Mouse (Mus musculus) midbrain, embryonic 11.5 days (tissue): Measurements from ENCODE around the gene Afmid. TPM values are rescaled to one million over a fixed set of nuclear protein-coding genes. Genes with fewer than 3 reads are reported as not detected.
"Not testable (repeated sequence)": the region's sequence is repeated elsewhere in the genome, so short reads cannot be mapped to it uniquely, and the experiment has no call there.

ENCODE experiments used
- ATAC-seq: fragments of 200-750 bp; cut with Nextera tagmentation; 2 replicates; pipeline ENCODE4 v1.8.0; 2017; ENCODE audit warnings: moderate TSS enrichment, moderate library complexity; ENCODE audit not compliant: low FRiP score
- DNase-seq: peaks from one replicate; pipeline ENCODE4 v3.0.0; 2015; ENCODE audit warnings: low spot score; ENCODE audit errors: missing footprints
- H3K27ac ChIP-seq: fragments of 300-500 bp; sonication (generic); 2 replicates; pipeline ENCODE4 v1.5.1; 2014; ENCODE audit warnings: low read depth, low read length
- H3K27me3 ChIP-seq: fragments of 300-500 bp; sonication (generic); 2 replicates; pipeline ENCODE4 v1.6.1; 2014; ENCODE audit warnings: mild to moderate bottlenecking, low read length, moderate library complexity, mixed read lengths; ENCODE audit not compliant: control insufficient read depth, insufficient read depth
- H3K36me3 ChIP-seq: fragments of 300-500 bp; sonication (generic); 2 replicates; pipeline ENCODE4 v1.6.1; 2014; ENCODE audit warnings: mild to moderate bottlenecking, low read length, moderate library complexity, mixed read lengths; ENCODE audit not compliant: control insufficient read depth, insufficient read depth
- H3K4me1 ChIP-seq: fragments of 300-500 bp; sonication (generic); 2 replicates; pipeline ENCODE4 v1.6.1; 2014; ENCODE audit warnings: low read length; ENCODE audit not compliant: control insufficient read depth, insufficient read depth
- H3K4me2 ChIP-seq: fragments of 300-500 bp; sonication (generic); 2 replicates; pipeline ENCODE4 v1.6.1; 2014; ENCODE audit warnings: mild to moderate bottlenecking, moderate library complexity
- H3K4me3 ChIP-seq: fragments of 300-500 bp; sonication (generic); 2 replicates; pipeline ENCODE4 v1.5.1; 2014; ENCODE audit warnings: low read depth, low read length
- H3K9ac ChIP-seq: fragments of 300-500 bp; sonication (generic); 2 replicates; pipeline ENCODE4 v1.6.1; 2014; ENCODE audit warnings: low read length
- H3K9me3 ChIP-seq: fragments of 300-500 bp; sonication (generic); 2 replicates; pipeline ENCODE4 v1.6.1; 2016; ENCODE audit warnings: low read length; ENCODE audit not compliant: control insufficient read depth
- WGBS: fragments of 180-500 bp; shearing (Covaris S2); extraction: QIAGEN DNeasy Blood & Tissue Kit; methylation state at CpG from one replicate; pipeline ENCODE4 v1.1.7; 2014; 5-methylcytosine and 5-hydroxymethylcytosine counted together
- polyA plus RNA-seq: library from polyadenylated mRNA; unstranded; fragments of >200 nt; fragmentation: Nextera tagmentation; extraction: Ambion mirVana; gene quantifications from 2 replicates; pipeline ENCODE4 v1.2.1, GENCODE M21; 2014

Afmid gene
- polyA plus RNA-seq, 1 experiment from 2014 or later, result 2.8 TPM

GRCm38 (mm10) chr11:117781199-117781821 is 44.4 kb upstream of the Afmid start:
- H3K4me3 ChIP-seq, result no peak overlapping the region
- peak overlapping the region; percentile 47 for H3K27ac ChIP-seq
- no peaks in the 10 kb centered on the region for H3K9me3 ChIP-seq
- H3K9ac ChIP-seq, result no peak overlapping the region
- 21% methylated on average over 18 of the region's 18 CpGs for WGBS
- peaks cover 47% of the 10 kb centered on the region for H3K27me3 ChIP-seq
- no peak for ATAC-seq
- peak overlapping the region; percentile 53 for H3K4me2 ChIP-seq
- peak; percentile 87 for DNase-seq
- H3K36me3 ChIP-seq, result no peaks in the 10 kb centered on the region
- peaks cover 17% of the 10 kb centered on the region for H3K4me1 ChIP-seq

- no peaks in the 10 kb centered on the region for H3K9me3 ChIP-seq
- H3K4me3 ChIP-seq, result peak within 1 kb of the TSS; percentile 14
- H3K4me2 ChIP-seq, result peak within 1 kb of the TSS; percentile 58
- no peaks in the 10 kb centered on the region for H3K36me3 ChIP-seq
- H3K9ac ChIP-seq, result peak within 1 kb of the TSS; percentile 42; the same call in 1 of the 2 replicates
- DNase-seq (no peak), ATAC-seq (no peak)
- peak within 1 kb of the TSS; percentile 47 for H3K27ac ChIP-seq
- H3K27me3 ChIP-seq, result peaks cover 47% of the 10 kb centered on the region
- H3K4me1 ChIP-seq, result peaks cover 17% of the 10 kb centered on the region
- WGBS, result 39% methylated on average over 24 of the region's 24 CpGs
Observed at GRCm38 (mm10) chr11:117781993-117782704, 43.6 kb upstream of the Afmid start, which contains the start of the genes Tmc8 and Tmc6. Gene Tmc8 (plus strand): TSS chr11:117782076. Gene Tmc6 (minus strand): TSS chr11:117782198.

GRCm38 (mm10) chr11:117782705-117783034 is 43.1 kb upstream of the Afmid start:
- Histone ChIP-seq H3K9ac (peak overlapping the region; percentile 42; the same call in 1 of the 2 replicates), H3K4me3 (peak overlapping the region; percentile 14), H3K4me2 (peak overlapping the region; percentile 58), H3K9me3 (no peaks in the 10 kb centered on the region), H3K27ac (no peak overlapping the region), H3K27me3 (peaks cover 47% of the 10 kb centered on the region), H3K4me1 (peaks cover 17% of the 10 kb centered on the region), H3K36me3 (no peaks in the 10 kb centered on the region)
- 42% methylated on average over 9 of the region's 9 CpGs for WGBS
- no peak for DNase-seq
- ATAC-seq, result no peak

- ATAC-seq (peak; percentile 39; the same call in 1 of the 2 replicates), DNase-seq (peak; percentile 94)
- Histone ChIP-seq H3K9me3 (no peaks in the 10 kb centered on the region), H3K4me3 (peak overlapping the region; percentile 14), H3K36me3 (no peaks in the 10 kb centered on the region), H3K4me1 (peaks cover 17% of the 10 kb centered on the region), H3K9ac (peak overlapping the region; percentile 42; the same call in 1 of the 2 replicates), H3K4me2 (peak overlapping the region; percentile 58), H3K27ac (no peak overlapping the region), H3K27me3 (peaks cover 47% of the 10 kb centered on the region)
- WGBS, result 3% methylated on average over 31 of the region's 31 CpGs
Observed at GRCm38 (mm10) chr11:117783089-117783488, 42.6 kb upstream of the Afmid start.

- Histone ChIP-seq H3K36me3 (no peaks in the 10 kb centered on the region), H3K9ac (no peak overlapping the region)
Observed at GRCm38 (mm10) chr11:117783683-117784309, 41.9 kb upstream of the Afmid start.

GRCm38 (mm10) chr11:117786294-117786693 is 39.4 kb upstream of the Afmid start:
- peaks cover 36% of the 10 kb centered on the region for H3K27me3 ChIP-seq
- 8% methylated on average over 10 of the region's 10 CpGs for WGBS
- no peak for DNase-seq

More at GRCm38 (mm10) chr11:117783683-117784309, 41.9 kb upstream of the Afmid start:
- H3K4me2 ChIP-seq, result peak overlapping the region; percentile 58
- no peak overlapping the region for H3K27ac ChIP-seq
- no peaks in the 10 kb centered on the region for H3K9me3 ChIP-seq
- peaks cover 17% of the 10 kb centered on the region for H3K4me1 ChIP-seq
- no peak for DNase-seq
- peaks cover 47% of the 10 kb centered on the region for H3K27me3 ChIP-seq
- no peak overlapping the region for H3K4me3 ChIP-seq
- no peak for ATAC-seq
- WGBS, result 31% methylated on average over 10 of the region's 10 CpGs

GRCm38 (mm10) chr11:117788481-117788880 is 37.2 kb upstream of the Afmid start:
- WGBS, result 84% methylated on average over 7 of the region's 7 CpGs
- DNase-seq, H3K4me1 ChIP-seq, H3K4me3 ChIP-seq, H3K4me2 ChIP-seq, H3K36me3 ChIP-seq, H3K27ac ChIP-seq, H3K9ac ChIP-seq, ATAC-seq, H3K9me3 ChIP-seq: not testable (repeated sequence)
- peaks cover 19% of the 10 kb centered on the region for H3K27me3 ChIP-seq

More at GRCm38 (mm10) chr11:117786294-117786693, 39.4 kb upstream of the Afmid start:
- Histone ChIP-seq H3K4me1 (no peaks in the 10 kb centered on the region), H3K4me2 (no peak overlapping the region), H3K9ac (no peak overlapping the region), H3K27ac (no peak overlapping the region), H3K36me3 (no peaks in the 10 kb centered on the region), H3K4me3 (no peak overlapping the region), H3K9me3 (no peaks in the 10 kb centered on the region)
- ATAC-seq, result peak; percentile 13; the same call in 1 of the 2 replicates

GRCm38 (mm10) chr11:117790286-117790685 is 35.4 kb upstream of the Afmid start:
- no peak overlapping the region for H3K4me3 ChIP-seq

More at GRCm38 (mm10) chr11:117790286-117790685, 35.4 kb upstream of the Afmid start:
- DNase-seq (peak; percentile 93), ATAC-seq (peak; percentile 42; the same call in 1 of the 2 replicates)
- 5% methylated on average over 14 of the region's 14 CpGs for WGBS
- Histone ChIP-seq H3K9ac (no peak overlapping the region), H3K27ac (no peak overlapping the region), H3K36me3 (no peaks in the 10 kb centered on the region), H3K27me3 (peaks cover 8% of the 10 kb centered on the region), H3K4me1 (no peaks in the 10 kb centered on the region), H3K4me2 (peak overlapping the region; percentile 6; the same call in 1 of the 2 replicates), H3K9me3 (no peaks in the 10 kb centered on the region)
